Mouse (Mus musculus): ENCODE measurements around the gene Ndufa10. TPM values are rescaled to one million over a fixed set of nuclear protein-coding genes. Genes with fewer than 3 reads are reported as not detected.

The Ndufa10 gene
- polyA plus RNA-seq, 2 experiments from 2014 or later, result 175 to 212 TPM

DNA sequence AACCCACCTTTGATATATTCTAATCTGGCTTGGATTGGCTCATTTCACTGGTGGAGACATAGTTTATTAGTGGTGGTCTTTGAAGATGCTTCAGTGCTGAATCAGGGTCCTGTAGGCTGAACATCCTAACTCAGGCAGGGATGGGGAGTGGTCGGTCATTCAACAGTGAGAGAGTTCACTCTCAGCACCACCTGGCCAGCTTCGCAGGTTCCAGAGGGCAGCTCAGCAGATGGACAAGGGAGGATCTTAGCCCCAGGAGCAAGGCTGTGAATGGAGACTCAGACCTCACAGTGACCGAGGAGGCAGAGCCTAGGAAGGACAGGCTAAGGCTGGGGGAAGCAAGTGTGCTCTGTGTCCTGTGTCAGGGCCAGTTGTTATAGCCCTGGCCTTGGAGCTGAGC is 42.2 kb downstream of the Ndufa10 start:
- no peak for ATAC-seq

DNA sequence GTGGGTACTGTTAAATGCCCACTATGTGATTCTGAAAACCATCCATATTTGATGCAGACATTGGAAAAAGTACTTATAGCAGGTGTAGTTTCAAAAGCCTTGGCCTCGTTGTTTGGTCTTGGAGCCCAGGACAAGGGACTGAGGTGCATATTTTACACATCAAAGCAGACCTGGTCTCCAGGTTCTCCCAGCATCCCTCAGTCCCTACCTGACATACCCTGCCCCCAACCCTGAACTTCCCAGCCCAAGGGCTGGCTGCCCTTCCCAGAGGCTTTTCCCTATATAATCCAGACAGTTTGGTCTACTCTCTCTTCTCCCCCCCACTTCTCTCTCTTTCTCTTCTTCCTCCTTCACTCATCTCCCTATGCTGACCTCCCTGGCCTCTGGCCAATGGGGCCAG is 42.7 kb downstream of the Ndufa10 start:
- no peak for ATAC-seq

DNA sequence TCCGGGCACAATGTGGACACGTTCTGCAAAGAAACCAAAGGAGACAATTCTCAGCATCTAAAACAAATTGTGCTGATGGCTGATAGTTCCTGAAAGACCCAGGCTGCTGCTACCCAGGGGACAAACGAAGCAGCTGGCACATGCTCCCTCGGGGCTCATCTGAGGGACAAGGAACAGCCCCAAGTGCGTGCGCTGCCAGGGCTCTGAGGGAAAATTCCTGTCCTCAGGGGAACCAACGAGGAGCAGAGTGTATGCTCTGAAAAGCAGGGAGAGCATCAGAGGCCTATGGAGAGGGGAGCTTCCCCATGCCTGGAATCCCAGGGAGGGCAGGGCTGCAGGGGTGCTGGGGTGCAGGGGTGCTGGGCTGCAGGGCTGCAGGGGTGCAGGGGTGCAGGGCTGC is 48.9 kb downstream of the Ndufa10 start:
- ATAC-seq, result no peak

DNA sequence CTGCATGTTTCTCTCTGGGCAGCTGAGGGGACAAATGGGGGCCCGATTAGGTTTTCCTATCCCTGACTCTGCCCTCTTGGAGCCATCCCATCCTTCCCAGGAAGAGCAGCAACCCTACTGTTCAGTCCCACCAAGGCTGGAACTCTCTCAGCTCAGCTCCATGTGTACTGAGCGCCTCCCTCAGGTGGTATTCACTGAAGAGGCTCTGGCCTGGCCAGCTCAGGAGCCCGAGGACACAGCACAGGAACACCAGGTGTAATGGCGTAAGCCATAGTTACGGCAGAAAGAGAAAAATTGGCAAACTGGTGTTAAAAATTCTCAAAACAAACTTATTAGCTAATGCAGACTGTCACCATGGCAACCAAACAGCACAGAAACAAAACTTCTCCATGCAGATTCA is 68.5 kb downstream of the Ndufa10 start:
- ATAC-seq, result no peak

DNA sequence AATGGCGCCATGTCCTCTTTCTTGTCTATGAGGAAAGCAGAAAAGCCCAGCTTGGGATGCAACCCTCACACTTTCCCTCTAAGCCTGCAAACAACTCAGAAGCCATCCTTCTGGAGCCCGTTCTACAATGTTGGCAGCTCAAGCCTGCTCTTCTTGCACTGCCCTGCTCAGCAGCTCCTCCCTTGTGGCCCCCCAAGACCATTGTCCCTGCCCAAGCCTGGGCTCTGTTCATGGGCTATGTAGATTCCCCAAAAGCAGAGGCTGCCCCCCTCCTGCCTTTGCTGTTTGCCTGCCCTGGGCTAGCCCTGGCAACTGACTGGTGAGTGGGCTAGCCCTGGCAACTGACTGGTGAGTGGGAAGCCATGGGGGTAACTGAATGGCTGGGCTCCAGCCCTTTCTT is 73.1 kb downstream of the Ndufa10 start:
- ATAC-seq, result no peak

DNA sequence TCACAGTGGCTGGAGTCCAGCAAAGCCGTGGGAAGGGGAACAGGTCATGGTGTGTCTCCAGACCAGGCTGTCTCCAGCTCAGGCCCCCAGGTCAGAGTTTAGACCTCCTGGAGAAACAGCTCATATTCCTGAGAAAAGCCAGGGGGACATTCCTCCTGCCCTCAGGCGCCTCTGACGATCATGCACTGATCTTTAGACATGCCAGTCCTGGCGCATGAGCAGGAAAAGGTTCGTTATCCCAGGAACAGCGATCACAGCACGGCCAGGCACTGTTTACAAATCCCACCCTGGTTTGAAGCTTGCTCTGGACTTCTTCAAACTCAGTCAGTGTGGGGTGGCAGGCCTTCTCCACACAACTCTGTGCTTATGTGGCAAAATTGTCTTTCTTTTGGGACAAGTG is 75.1 kb downstream of the Ndufa10 start:
- ATAC-seq, result no peak

DNA sequence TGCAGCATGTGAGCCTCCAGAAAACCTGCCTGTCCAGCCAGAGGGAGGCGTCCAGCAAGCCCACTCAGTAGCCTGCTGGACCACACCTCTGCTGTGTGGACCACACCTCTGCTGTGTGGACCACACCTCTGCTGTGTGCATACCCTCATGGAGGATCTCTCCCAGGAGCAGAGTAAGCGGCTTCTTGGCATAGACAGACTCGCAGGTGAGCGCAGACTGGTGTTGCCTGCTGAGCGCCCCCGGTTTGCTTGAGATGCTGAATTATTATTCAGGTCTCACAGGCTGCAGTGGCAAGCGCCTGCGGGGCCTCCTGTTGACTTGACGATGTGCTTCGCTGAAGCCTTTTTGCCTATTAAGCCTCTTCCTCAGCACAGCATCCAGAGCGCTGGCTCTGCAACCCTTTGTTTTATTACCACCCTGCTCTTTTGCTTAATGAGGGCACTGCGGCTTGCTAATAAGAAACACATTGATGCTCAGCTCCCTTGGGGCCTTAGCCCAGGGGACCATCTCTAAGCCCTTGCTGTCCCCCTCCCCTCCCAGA is 76.1 kb downstream of the Ndufa10 start:
- ATAC-seq, result no peak

DNA sequence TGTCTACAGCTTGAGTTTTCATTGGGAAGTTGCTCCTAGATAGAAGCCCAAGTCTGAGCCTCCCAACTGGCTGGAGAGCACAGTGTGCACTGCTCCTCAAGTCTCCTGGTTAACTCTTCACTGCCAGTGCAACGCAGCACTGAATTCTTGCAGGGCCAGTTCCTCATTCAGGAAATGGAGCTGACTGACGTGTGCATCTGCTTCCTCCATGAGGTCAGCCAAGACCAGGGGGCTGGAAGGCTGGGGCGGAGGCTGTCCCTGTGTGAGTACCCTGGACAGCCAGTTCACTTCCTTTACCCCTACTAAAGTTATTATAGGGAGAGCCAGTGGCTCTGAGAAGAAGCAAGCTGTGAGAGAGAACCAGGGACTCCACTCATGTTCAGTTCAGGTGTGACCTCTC is 79.4 kb downstream of the Ndufa10 start:
- ATAC-seq, result no peak

DNA sequence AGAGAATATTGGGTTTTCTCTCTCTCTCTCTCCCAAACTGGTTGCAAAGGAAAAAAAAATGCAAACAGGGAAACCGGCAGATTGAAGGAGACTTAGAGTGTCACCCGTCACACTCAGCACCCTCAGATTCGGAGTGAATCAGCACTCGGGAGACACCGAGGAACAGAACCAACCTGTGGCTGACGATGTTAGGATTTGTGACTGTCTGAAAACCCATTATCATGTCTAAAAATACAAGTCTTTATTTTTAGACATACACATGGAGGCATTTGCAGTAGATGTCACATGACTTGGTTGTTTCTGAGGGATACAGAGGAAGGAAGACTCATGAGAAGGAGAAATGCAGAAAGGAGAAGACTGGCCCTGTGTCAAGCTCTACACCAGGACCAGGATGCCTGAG is 80.5 kb downstream of the Ndufa10 start:
- no peak for ATAC-seq

Other genes starting within 250 kb of the Ndufa10 start
- under 1 TPM in 1 of 2 experiments, not detected in 1; 0.11 TPM for gene Olfr1416, start 11.3 kb upstream of the Ndufa10 start, polyA plus RNA-seq (2017; shearing (Covaris generic))
- not detected for gene Olfr1415, start 22.2 kb upstream of the Ndufa10 start, polyA plus RNA-seq (2017; shearing (Covaris generic))
- gene Olfr1414, start 44.8 kb upstream of the Ndufa10 start, polyA plus RNA-seq (2017; shearing (Covaris generic)), result not detected
- not detected for gene Olfr1413, start 97.5 kb upstream of the Ndufa10 start, polyA plus RNA-seq (2017; shearing (Covaris generic))
- gene Olfr1412, start 111.9 kb upstream of the Ndufa10 start, polyA plus RNA-seq (2017; shearing (Covaris generic)), result not detected
- gene Olfr1411, start 120.6 kb upstream of the Ndufa10 start, polyA plus RNA-seq (2017; shearing (Covaris generic)), result not detected
- not detected for gene Olfr1410, start 131.9 kb upstream of the Ndufa10 start, polyA plus RNA-seq (2017; shearing (Covaris generic))
- gene Olfr12, start 143.9 kb upstream of the Ndufa10 start, polyA plus RNA-seq (2017; shearing (Covaris generic)), result not detected
- gene Cops9, start 168.1 kb upstream of the Ndufa10 start, polyA plus RNA-seq (2017; shearing (Covaris generic)), result 100 to 1,000 TPM; 241 to 311 TPM
- 1 to 10 TPM; 2.3 to 3.9 TPM for gene Otos, start 175.0 kb upstream of the Ndufa10 start, polyA plus RNA-seq (2017; shearing (Covaris generic))

Measured in activated CD4-positive, CD25-positive, alpha-beta regulatory T cell, adult 4 months (primary cell).